Mouse (Mus musculus) hindbrain, embryonic 13.5 days (tissue): ENCODE data around the gene Gbp2. TPM values are rescaled to one million over a fixed set of nuclear protein-coding genes. Genes with fewer than 3 reads are reported as not detected.
"Not testable (repeated sequence)": the region's sequence is repeated elsewhere in the genome, so short reads cannot be mapped to it uniquely, and the experiment has no call there.

Experiments used
- ATAC-seq: fragments of 200-750 bp; cut with Nextera tagmentation; 2 replicates; pipeline ENCODE4 v1.8.0; 2017; ENCODE audit warnings: moderate TSS enrichment; ENCODE audit not compliant: low FRiP score
- H3K27ac ChIP-seq: fragments of 300-500 bp; sonication (generic); 2 replicates; pipeline ENCODE4 v1.5.1; 2015; ENCODE audit warnings: inconsistent platforms, mild to moderate bottlenecking, moderate library complexity
- H3K27me3 ChIP-seq: fragments of 300-500 bp; sonication (generic); 2 replicates; pipeline ENCODE4 v1.6.1; 2015; ENCODE audit warnings: mild to moderate bottlenecking, inconsistent platforms
- H3K36me3 ChIP-seq: fragments of 300-500 bp; sonication (generic); 2 replicates; pipeline ENCODE4 v1.6.1; 2015; ENCODE audit warnings: mild to moderate bottlenecking, inconsistent platforms
- H3K4me1 ChIP-seq: fragments of 300-500 bp; sonication (generic); replicated peaks from 2 replicates; pipeline ENCODE4 v1.6.1; 2015; ENCODE audit warnings: inconsistent platforms
- H3K4me2 ChIP-seq: fragments of 300-500 bp; sonication (generic); 2 replicates; pipeline ENCODE4 v1.6.1; 2015; ENCODE audit warnings: inconsistent platforms, mild to moderate bottlenecking, moderate library complexity
- H3K4me3 ChIP-seq: fragments of 300-500 bp; sonication (generic); 2 replicates; pipeline ENCODE4 v1.5.1; 2015; ENCODE audit warnings: mild to moderate bottlenecking, inconsistent platforms
- H3K9ac ChIP-seq: fragments of 300-500 bp; sonication (generic); 2 replicates; pipeline ENCODE4 v1.6.1; 2015; ENCODE audit warnings: mild to moderate bottlenecking, inconsistent platforms
- H3K9me3 ChIP-seq: fragments of 300-500 bp; sonication (generic); 2 replicates; pipeline ENCODE4 v1.6.1; 2016; ENCODE audit warnings: inconsistent platforms
- WGBS: fragments of 180-500 bp; shearing (Covaris S2); methylation state at CpG from one replicate; pipeline ENCODE4 v1.1.7; 2015; 5-methylcytosine and 5-hydroxymethylcytosine counted together
- microRNA-seq: library from miRNA; unstranded; fragments of <30 nt; microRNA quantifications from one replicate; pipeline ENCODE4, GENCODE M21; 2016
- polyA plus RNA-seq: library from polyadenylated mRNA; unstranded; fragments of >200 nt; fragmentation: Nextera tagmentation; extraction: Ambion mirVana; gene quantifications from 2 replicates; pipeline ENCODE4 v1.2.1, GENCODE M21; 2015

Gbp2 gene
- polyA plus RNA-seq, 1 experiment from 2014 or later = 0.35 TPM

- ATAC-seq = no peak
- no peaks in the 10 kb centered on the region for H3K36me3 ChIP-seq
- H3K9ac ChIP-seq = no peak overlapping the region
- H3K27ac ChIP-seq = no peak overlapping the region
- WGBS = 57% methylated on average over 3 of the region's 3 CpGs
- H3K27me3 ChIP-seq = no peaks in the 10 kb centered on the region
- no peak overlapping the region for H3K4me3 ChIP-seq
- H3K9me3 ChIP-seq = no peaks in the 10 kb centered on the region
- H3K4me2 ChIP-seq = no peak overlapping the region
- no peaks in the 10 kb centered on the region for H3K4me1 ChIP-seq
Measured at GRCm38 (mm10) chr3:142620956-142621562, 657 bp downstream of the Gbp2 start.

GRCm38 (mm10) chr3:142630385-142630784, 10.0 kb downstream of the Gbp2 start:
- Histone ChIP-seq H3K4me3 (no peak overlapping the region), H3K27me3 (no peaks in the 10 kb centered on the region), H3K4me2 (no peak overlapping the region), H3K9ac (no peak overlapping the region), H3K9me3 (no peaks in the 10 kb centered on the region), H3K27ac (no peak overlapping the region), H3K36me3 (no peaks in the 10 kb centered on the region), H3K4me1 (no peaks in the 10 kb centered on the region)
- ATAC-seq = no peak
- WGBS = 96% methylated on average over 8 of the region's 8 CpGs

- no peak overlapping the region for H3K4me3 ChIP-seq
- no peaks in the 10 kb centered on the region for H3K36me3 ChIP-seq
- no peak overlapping the region for H3K9ac ChIP-seq
- no peaks in the 10 kb centered on the region for H3K27me3 ChIP-seq
- no peaks in the 10 kb centered on the region for H3K4me1 ChIP-seq
- 6% methylated on average over 9 of the region's 9 CpGs for WGBS
- H3K4me2 ChIP-seq = 0 out of 2 replicates have a peak overlapping the region, but pooled peaks have one; percentile 18
- H3K27ac ChIP-seq = no peak overlapping the region
- H3K9me3 ChIP-seq = no peaks in the 10 kb centered on the region
- no peak for ATAC-seq
Measured at GRCm38 (mm10) chr3:142640201-142640600, 19.8 kb downstream of the Gbp2 start.

GRCm38 (mm10) chr3:142645949-142646348, 25.5 kb downstream of the Gbp2 start:
- 21% methylated on average over 2 of the region's 2 CpGs for WGBS
- not testable (repeated sequence) for H3K4me1 ChIP-seq, ATAC-seq

GRCm38 (mm10) chr3:142647836-142648235, 27.4 kb downstream of the Gbp2 start:
- not testable (repeated sequence) for H3K9ac ChIP-seq, H3K27me3 ChIP-seq, H3K27ac ChIP-seq, H3K4me1 ChIP-seq, H3K36me3 ChIP-seq, H3K9me3 ChIP-seq, H3K4me3 ChIP-seq, ATAC-seq, H3K4me2 ChIP-seq
- WGBS = 74% methylated on average over 7 of the region's 7 CpGs

More at GRCm38 (mm10) chr3:142645949-142646348, 25.5 kb downstream of the Gbp2 start:
- H3K4me2 ChIP-seq, H3K27me3 ChIP-seq, H3K9me3 ChIP-seq, H3K9ac ChIP-seq, H3K4me3 ChIP-seq, H3K36me3 ChIP-seq, H3K27ac ChIP-seq: not testable (repeated sequence)

GRCm38 (mm10) chr3:142650205-142650604, 29.8 kb downstream of the Gbp2 start:
- H3K36me3 ChIP-seq = no peaks in the 10 kb centered on the region
- no peak overlapping the region for H3K4me2 ChIP-seq
- no peak overlapping the region for H3K27ac ChIP-seq
- no peaks in the 10 kb centered on the region for H3K9me3 ChIP-seq
- WGBS = 42% methylated on average over 2 of the region's 2 CpGs
- no peak for ATAC-seq
- H3K4me3 ChIP-seq = no peak overlapping the region
- no peaks in the 10 kb centered on the region for H3K27me3 ChIP-seq
- H3K4me1 ChIP-seq = no peaks in the 10 kb centered on the region
- H3K9ac ChIP-seq = no peak overlapping the region

GRCm38 (mm10) chr3:142664723-142665122, 44.3 kb downstream of the Gbp2 start:
- WGBS = 93% methylated on average over 8 of the region's 8 CpGs
- H3K4me1 ChIP-seq = no peaks in the 10 kb centered on the region
- H3K4me2 ChIP-seq = no peak overlapping the region
- no peaks in the 10 kb centered on the region for H3K36me3 ChIP-seq
- no peaks in the 10 kb centered on the region for H3K27me3 ChIP-seq
- H3K9ac ChIP-seq = no peak overlapping the region
- peak; percentile 21; the same call in 1 of the 2 replicates for ATAC-seq
- H3K27ac ChIP-seq = no peak overlapping the region
- H3K4me3 ChIP-seq = no peak overlapping the region
- no peaks in the 10 kb centered on the region; the same call in 1 of the 2 replicates for H3K9me3 ChIP-seq

GRCm38 (mm10) chr3:142674607-142675006, 54.2 kb downstream of the Gbp2 start:
- no peaks in the 10 kb centered on the region for H3K9me3 ChIP-seq
- no peaks in the 10 kb centered on the region for H3K36me3 ChIP-seq
- WGBS = 88% methylated on average over 1 of the region's 1 CpGs
- no peak overlapping the region for H3K4me3 ChIP-seq
- ATAC-seq = no peak
- no peak overlapping the region for H3K9ac ChIP-seq
- H3K27ac ChIP-seq = no peak overlapping the region
- no peak overlapping the region for H3K4me2 ChIP-seq
- H3K27me3 ChIP-seq = no peaks in the 10 kb centered on the region
- H3K4me1 ChIP-seq = no peaks in the 10 kb centered on the region

Small RNA genes lying within 50 kb of the gene (microRNA-seq; reads per million reads assigned to microRNA genes)
- gene Mir6381 = not detected

Other genes starting within 250 kb of the Gbp2 start
- 13.8 and 15.0 TPM in 2 replicates for gene Pdlim5, start 224.9 kb upstream of the Gbp2 start, polyA plus RNA-seq
- 0.13 TPM in 1 of 2 replicates, not detected in the other for gene Gbp5, start 126.6 kb upstream of the Gbp2 start, polyA plus RNA-seq
- 1.7 TPM in 2 replicates for gene Gbp7, start 90.3 kb upstream of the Gbp2 start, polyA plus RNA-seq
- gene Gbp3, start 60.6 kb upstream of the Gbp2 start, polyA plus RNA-seq = 1.0 and 1.2 TPM in 2 replicates
- gene Gbp2b, start 25.8 kb upstream of the Gbp2 start, polyA plus RNA-seq = not detected in 2 replicates
- 5.1 and 5.3 TPM in 2 replicates for gene Kyat3, start 80.4 kb downstream of the Gbp2 start, polyA plus RNA-seq
- 92.3 and 94.3 TPM in 2 replicates for gene Gtf2b, start 144.4 kb downstream of the Gbp2 start, polyA plus RNA-seq